Mouse (Mus musculus) cerebellum, adult 2 months (tissue): ENCODE results near the gene Ccdc47. TPM values are rescaled to one million over a fixed set of nuclear protein-coding genes. Genes with fewer than 3 reads are reported as not detected.
A peak's percentile ranks its signal among the peaks of the same experiment; 100 is the strongest.
"Not testable (repeated sequence)": the region's sequence is repeated elsewhere in the genome, so short reads cannot be mapped to it uniquely, and the experiment has no call there.

ENCODE experiments used
- DNase-seq, 2 experiments: peaks; one replicate each; pipeline ENCODE4 v3.0.0; 2021
- H3K27ac ChIP-seq: fragments of 200-500 bp; 2 replicates; pipeline ENCODE4 v1.5.1; 2012; ENCODE audit warnings: low read length, control low read depth, inconsistent platforms; ENCODE audit not compliant: insufficient read depth
- H3K27me3 ChIP-seq: fragments of 200-500 bp; 2 replicates; pipeline ENCODE4 v1.6.1; 2012; ENCODE audit warnings: inconsistent platforms, mild to moderate bottlenecking, low read length, moderate library complexity; ENCODE audit not compliant: control insufficient read depth, insufficient read depth
- H3K4me1 ChIP-seq: fragments of 200-500 bp; 2 replicates; pipeline ENCODE4 v1.6.1; 2011; ENCODE audit warnings: low read length; ENCODE audit not compliant: control insufficient read depth, insufficient read depth
- H3K4me3 ChIP-seq: fragments of 200-500 bp; replicated peaks from 2 replicates; pipeline ENCODE3; 2011; ENCODE audit warnings: mild to moderate bottlenecking, low read depth, low read length, control low read depth; ENCODE audit not compliant: insufficient read depth
- CTCF ChIP-seq: fragments of 200-500 bp; IDR thresholded peaks from 2 replicates; pipeline ENCODE4 v1.5.1; 2011; ENCODE audit warnings: low read depth, mild to moderate bottlenecking, control low read depth, low read length, moderate library complexity, borderline replicate concordance; ENCODE audit not compliant: insufficient read depth
- POLR2A ChIP-seq: fragments of 200-500 bp; IDR thresholded peaks from 2 replicates; pipeline ENCODE4 v1.6.1; 2011; ENCODE audit warnings: low read length, control low read depth, borderline replicate concordance; ENCODE audit not compliant: insufficient read depth
- WGBS: fragments of 180-500 bp; shearing (Covaris S2); methylation state at CpG from one replicate; pipeline ENCODE4 v1.1.7; 2018; 5-methylcytosine and 5-hydroxymethylcytosine counted together
- polyA plus RNA-seq: library from polyadenylated mRNA; depleted of rRNA; stranded (reverse); fragments of >200 nt; gene quantifications from 2 replicates; pipeline ENCODE4 v1.2.3, GENCODE M21; 2012

Ccdc47 gene
- polyA plus RNA-seq, 1 experiment = 88.8 TPM

GRCm38 (mm10) chr11:106214856-106215255 lies 1.3 kb downstream of the Ccdc47 start:
- 79% methylated on average over 5 of the region's 5 CpGs for WGBS
- H3K4me3 ChIP-seq = peak overlapping the region; percentile 24
- DNase-seq = peak in 1 of 2 experiments; percentile 24
- no peak overlapping the region for H3K27ac ChIP-seq
- TF ChIP-seq POLR2A (no peak), CTCF (no peak)
- H3K4me1 ChIP-seq = no peaks in the 10 kb centered on the region; the same call in 1 of the 2 replicates
- H3K27me3 ChIP-seq = no peaks in the 10 kb centered on the region

GRCm38 (mm10) chr11:106212771-106213170 lies 3.4 kb downstream of the Ccdc47 start:
- TF ChIP-seq CTCF = no peak
- TF ChIP-seq POLR2A = no peak
- 55% methylated on average over 8 of the region's 8 CpGs for WGBS
- no peak overlapping the region for H3K4me3 ChIP-seq
- no peak for DNase-seq
- H3K4me1 ChIP-seq = no peaks in the 10 kb centered on the region; the same call in 1 of the 2 replicates
- H3K27me3 ChIP-seq = no peaks in the 10 kb centered on the region
- H3K27ac ChIP-seq = no peak overlapping the region

GRCm38 (mm10) chr11:106202123-106202465 lies 14.1 kb downstream of the Ccdc47 start, which contains the start of gene Strada:
TSS of gene Strada (minus strand) at chr11:106202168.
- Histone ChIP-seq H3K4me3 (no peak within 1 kb of the TSS), H3K4me1 (no peaks in the 10 kb centered on the region), H3K27ac (no peak within 1 kb of the TSS), H3K27me3 (no peaks in the 10 kb centered on the region)
- 89% methylated on average over 5 of the region's 5 CpGs for WGBS
- no peak for DNase-seq
- no peak for TF ChIP-seq POLR2A
- no peak for TF ChIP-seq CTCF

GRCm38 (mm10) chr11:106201337-106202122 lies 14.6 kb downstream of the Ccdc47 start:
- Histone ChIP-seq H3K27me3 (no peaks in the 10 kb centered on the region), H3K4me3 (no peak overlapping the region), H3K27ac (no peak overlapping the region), H3K4me1 (no peaks in the 10 kb centered on the region)
- no peak for TF ChIP-seq POLR2A
- no peak for TF ChIP-seq CTCF
- 96% methylated on average over 19 of the region's 19 CpGs for WGBS
- DNase-seq = peak in 1 of 2 experiments; percentile 3

GRCm38 (mm10) chr11:106200756-106201155 lies 15.4 kb downstream of the Ccdc47 start:
- no peaks in the 10 kb centered on the region for H3K27me3 ChIP-seq
- no peak for DNase-seq
- no peak overlapping the region for H3K27ac ChIP-seq
- TF ChIP-seq CTCF (no peak), POLR2A (no peak)
- no peaks in the 10 kb centered on the region for H3K4me1 ChIP-seq
- WGBS = 88% methylated on average over 6 of the region's 6 CpGs
- no peak overlapping the region for H3K4me3 ChIP-seq

GRCm38 (mm10) chr11:106199997-106200396 lies 16.1 kb downstream of the Ccdc47 start:
- H3K27ac ChIP-seq, H3K4me3 ChIP-seq, H3K4me1 ChIP-seq, DNase-seq, H3K27me3 ChIP-seq: not testable (repeated sequence)
- WGBS = 94% methylated on average over 7 of the region's 7 CpGs

GRCm38 (mm10) chr11:106198277-106198676 lies 17.9 kb downstream of the Ccdc47 start:
- TF ChIP-seq CTCF = no peak
- TF ChIP-seq POLR2A = no peak
- no peak for DNase-seq
- Histone ChIP-seq H3K4me1 (no peaks in the 10 kb centered on the region), H3K27ac (no peak overlapping the region), H3K4me3 (no peak overlapping the region), H3K27me3 (no peaks in the 10 kb centered on the region)
- WGBS = 90% methylated on average over 4 of the region's 4 CpGs

- H3K27me3 ChIP-seq = no peaks in the 10 kb centered on the region
- no peak overlapping the region for H3K27ac ChIP-seq
- DNase-seq = no peak
- TF ChIP-seq POLR2A (no peak), CTCF (no peak)
- H3K4me3 ChIP-seq = no peak overlapping the region
- peaks cover 2% of the 10 kb centered on the region; the same call in 1 of the 2 replicates for H3K4me1 ChIP-seq
Observed at GRCm38 (mm10) chr11:106195341-106195740, 20.8 kb downstream of the Ccdc47 start.
